Mouse (Mus musculus): ENCODE results near the gene Rnf10.

Gene Rnf10

DNA sequence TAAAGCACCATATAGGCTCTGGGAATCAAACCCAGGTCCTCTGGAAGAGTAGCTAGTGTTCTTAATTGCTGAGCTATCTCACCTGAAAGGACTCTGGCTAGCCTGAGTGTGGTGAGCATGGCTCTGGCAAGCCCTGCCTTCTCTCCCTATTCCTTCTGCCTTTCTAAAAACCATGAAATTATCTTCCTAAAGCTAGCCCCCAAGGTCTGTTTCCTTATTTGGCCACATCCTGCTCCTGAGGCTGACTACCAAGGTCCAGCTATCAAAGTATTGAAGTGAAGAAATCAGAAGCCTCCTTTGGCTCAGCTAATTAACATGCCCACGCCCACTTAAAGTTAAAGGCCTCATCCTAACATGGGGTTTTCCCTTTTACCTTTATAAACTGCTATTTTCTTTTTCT lies 2.1 kb upstream of the Rnf10 start:
- no peak for DNase-seq

DNA sequence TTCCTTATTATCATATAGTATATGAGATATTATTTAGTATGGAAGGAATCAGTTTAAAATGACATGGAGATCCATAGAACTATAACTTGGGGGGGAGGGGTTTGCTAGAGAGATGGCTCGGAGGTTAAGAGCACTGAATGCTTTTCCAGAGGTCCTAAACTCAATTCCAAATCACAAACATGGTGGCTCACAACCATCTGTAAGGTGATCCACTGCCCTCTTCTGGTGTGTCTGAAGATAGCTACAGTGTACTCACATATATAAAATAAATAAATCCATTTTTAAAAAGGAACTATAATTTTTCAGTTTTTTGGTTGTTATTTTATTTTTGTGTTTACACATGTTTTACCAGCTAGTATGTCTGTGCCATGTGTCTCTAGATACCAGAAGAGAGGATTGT lies 1.7 kb upstream of the Rnf10 start:
- no peak for DNase-seq

DNA sequence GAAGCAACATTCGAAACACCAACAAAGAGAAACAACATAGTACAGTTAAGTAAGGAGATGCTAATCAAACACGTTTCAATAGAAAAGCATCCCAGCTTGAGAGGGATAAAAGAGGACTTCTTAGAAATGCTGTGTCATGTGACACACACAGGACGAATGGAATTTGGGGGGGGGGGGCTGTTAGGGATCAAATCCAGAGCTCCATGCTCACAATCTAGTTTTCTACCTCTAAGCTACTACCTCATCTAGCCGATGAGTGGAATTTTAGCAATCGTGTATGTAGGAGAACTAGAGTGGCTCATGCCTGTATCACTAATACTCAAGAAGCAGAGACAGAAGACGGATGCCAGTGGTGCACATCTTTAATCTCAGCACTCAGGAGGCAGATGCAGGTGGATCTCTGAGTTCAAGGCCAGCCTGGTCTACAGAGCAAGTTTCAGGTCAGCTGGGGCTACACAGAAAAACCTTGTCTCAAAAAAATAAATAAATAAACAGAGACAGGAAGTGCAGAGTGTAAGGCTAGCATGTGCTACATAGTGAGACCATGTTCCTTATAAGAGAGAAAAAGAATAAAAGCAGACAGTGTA lies 944 bp upstream of the Rnf10 start:
- no peak for DNase-seq

DNA sequence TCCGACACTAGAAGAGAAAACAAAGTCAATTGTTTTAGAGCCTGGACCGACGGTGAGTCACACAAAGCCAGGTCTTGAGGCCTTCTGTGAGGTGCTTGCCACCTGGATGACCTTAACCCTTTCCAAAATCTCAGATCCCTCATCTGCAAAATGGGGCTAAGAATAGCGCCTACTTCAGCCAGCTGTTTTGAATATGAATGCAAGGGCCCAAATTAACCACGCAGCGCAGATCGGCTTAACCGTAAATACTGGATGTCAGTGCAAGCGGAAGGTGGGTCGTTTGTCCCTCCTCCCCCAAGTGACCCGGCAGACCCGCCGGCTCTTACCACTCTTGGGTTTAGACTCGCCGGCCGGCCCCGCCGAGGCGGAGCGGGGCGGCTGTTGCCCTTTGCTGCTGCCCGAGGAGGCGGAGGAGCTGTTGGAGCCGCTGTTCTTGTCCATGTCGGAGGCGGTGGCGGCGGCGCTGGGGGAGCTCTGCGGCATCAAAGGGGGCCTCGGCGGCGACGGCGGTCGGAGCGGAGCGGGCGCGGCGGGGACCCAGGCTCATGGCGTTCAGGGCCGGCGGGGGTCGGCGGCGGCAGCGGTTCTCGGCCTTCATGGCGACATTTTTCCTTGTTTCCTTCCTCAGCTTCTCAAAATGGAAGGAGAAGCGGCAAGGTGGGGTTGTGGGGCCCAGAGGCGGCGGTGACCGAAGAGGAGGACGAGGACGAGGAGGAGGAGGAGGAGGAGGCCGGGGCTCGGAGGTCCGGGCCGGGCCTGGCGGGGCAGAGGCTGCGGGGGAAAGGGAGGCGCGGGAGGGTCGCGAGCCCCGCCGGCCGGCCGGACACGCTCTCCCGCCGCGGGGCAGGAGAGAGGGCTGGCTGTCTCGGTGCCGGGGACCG lies 527 bp downstream of the Rnf10 start:
- peak; percentile 42 for DNase-seq

DNA sequence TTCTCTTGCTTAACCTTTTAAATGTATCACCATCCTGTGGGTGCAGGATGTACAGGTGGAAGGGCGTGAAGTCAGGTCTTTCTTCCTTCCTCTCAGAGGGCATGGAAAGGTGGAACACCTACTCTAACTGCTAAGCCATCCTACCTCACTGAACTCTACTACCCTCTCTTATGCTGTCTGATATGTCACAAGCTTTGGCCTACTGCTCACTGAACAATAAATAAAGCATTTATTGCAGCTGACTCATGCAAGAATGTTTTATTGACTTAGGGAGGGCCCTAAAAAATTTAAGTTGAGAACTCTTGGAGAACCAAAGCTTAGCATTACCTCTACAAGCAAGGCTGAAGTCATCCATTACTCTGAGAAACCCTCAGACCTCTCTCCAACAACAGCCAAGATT lies 2.7 kb downstream of the Rnf10 start:
- no peak for DNase-seq

DNA sequence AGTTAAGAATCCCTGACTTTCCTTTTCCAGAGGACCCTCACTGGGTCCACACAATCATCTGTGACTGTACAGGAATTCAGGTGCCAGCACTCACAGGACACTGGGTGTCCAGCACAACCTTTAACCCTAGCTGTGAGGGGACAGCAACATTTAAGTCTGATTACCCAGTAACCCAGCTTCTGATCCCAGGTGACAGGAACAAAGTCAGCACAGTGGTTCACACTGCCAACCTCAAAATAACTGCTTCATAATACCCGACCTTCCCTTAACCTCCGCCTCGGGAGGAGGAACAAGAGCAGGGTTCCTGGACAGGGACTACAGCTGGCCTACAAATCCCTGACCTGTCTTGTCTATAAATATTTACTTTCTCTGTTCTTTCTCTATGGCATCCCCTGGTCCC lies 4.4 kb downstream of the Rnf10 start:
- peak; percentile 55 for DNase-seq

DNA sequence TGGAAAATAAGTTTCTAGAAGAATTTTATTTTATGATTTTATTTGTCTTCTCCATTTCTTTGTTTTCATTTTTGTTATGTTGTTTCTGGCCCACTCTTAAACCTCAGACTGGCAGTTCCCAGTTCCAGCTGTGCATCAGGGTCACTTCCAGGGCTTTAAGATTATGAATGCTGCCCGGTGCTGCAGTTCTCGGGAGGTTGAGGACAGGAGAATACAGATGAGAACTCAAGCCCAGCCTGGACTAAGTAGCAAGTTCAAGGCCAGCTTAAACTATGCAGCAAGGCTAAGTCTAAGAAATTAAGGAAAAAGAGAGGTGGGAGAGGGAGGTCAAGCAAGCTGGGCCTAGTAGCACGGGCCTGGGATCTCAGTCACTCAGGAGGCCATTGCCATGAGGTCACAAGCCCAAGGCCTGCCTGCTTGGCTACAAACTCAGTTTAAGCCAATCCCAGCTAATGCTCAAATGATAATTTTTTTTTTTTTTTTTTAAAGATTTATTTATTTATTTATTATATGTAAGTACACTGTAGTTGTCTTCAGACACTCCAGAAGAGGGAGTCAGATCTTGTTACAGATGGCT lies 5.1 kb downstream of the Rnf10 start:
- no peak for DNase-seq

DNA sequence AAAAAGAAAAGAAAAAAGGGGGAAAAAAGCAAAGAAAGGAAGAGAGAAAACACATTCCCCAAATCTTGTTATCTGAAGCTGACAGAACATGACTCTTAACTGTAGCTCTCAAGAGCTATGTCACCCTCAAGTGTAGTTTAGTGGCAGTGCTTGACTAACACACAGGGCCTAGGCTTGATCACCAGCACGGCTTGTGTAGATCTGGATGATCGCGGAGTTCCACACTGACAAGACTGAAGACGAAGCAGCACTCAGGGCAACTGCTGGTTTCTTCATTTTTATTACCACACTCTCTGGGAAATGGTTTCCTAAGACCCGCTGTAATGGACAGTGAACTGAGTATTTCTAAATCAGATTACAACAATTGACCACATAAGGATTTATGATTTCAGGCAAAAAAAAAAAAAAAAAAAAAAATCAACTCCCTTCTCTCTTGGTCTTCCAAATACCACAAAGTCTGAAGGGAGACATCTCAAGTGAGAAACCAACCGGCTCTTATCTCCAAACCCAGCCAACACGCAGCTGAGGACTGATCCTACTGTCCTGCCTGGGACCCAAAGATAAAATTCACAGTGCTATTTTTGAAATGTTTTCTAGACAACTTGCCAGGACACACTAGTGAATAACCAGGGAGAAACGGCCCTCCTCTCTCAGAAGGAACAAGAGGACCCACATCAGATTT lies 5.8 kb downstream of the Rnf10 start:
- DNase-seq = no peak

DNA sequence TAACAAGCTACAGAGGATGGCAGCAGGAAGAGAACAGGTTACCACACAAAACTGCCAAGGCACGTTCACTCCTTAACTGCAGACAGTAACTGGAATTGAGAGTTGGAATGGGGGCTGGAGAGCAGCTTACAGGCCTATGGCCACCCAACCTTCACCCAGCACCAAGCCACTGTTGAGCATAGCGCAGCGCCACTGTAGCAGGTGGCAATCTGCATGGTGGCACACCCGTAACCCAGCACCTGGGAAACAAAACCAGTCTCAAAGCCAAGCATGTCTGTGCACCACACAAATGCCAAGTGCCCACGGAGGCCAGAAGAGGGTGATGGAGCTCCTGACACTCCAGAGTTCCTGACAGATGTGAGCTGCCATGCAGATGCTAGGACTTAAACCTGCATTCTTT lies 6.4 kb downstream of the Rnf10 start:
- no peak for DNase-seq

DNA sequence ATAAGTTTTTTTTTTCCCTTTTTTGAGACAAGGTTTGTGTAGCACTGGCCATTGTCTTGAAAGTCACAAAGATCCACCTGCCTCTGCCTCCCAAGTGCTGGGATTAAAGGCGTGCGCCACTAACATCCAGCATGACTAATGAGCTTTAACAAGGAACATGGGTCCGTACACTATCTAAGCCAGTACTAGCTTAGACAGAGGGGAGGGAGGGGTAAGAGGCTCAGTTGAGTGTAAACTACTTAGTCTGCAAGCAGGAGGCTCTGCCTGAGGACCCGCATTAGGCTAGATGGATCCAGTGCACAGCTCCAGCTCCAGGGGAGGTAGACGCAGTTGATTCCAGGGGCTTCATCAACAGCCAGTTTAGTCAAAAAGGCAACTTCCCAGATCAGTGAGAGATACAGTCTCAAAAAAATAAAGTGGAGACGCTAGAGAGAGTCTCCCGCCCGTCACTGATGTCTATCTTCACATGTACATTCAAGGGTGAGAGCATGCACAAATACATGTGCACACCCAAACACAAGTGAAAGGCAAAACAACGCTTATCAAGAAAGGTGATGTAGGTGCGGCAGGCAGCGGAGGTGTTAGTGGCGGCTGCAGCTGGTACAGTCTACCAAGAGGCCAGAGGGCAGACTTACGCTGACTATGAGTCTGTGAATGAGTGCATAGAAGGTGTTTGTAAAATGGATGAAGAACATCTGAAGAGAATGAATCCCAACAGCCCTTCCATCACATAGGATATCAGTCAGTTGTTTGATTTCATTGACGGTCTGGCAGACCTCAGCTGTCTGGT lies 10.0 kb downstream of the Rnf10 start:
- no peak for DNase-seq

DNA sequence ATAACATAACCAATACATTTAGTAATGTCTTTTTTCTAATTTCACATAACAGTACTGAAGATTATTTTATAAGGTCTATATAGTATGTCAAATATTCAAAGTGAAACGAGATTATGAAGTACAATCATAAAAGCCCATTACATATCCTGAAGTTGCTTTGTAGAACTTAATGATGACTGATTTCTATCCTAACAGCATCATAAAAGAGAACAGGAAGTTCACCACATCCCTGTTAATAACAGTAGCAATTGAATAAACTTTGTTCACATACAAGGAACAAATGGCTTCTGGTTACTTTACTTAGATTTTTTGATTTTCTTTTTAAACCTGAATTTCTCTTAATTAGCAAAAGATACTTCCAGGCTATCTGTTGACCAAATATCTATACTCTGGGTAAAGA lies 10.8 kb downstream of the Rnf10 start:
- no peak for DNase-seq

DNA sequence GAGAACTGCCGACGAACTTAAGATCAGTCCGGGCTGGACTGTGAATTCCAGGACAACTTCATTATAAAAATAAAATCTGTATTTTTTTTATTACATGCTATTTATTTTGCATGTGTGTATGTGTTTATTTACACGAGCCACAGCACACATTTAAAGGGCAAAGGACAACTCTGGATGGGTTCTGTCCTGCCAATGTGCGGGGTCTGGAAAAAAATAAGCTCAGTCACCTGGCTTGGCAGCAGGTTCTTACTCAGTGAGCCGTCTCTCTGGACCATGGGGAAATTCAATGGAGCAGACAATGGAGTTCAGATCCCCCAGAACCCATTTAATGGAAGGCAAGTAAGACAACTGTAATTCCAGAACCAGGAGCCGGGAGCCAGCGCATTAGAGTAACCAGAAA lies 11.6 kb downstream of the Rnf10 start:
- peak; percentile 33 for DNase-seq

DNA sequence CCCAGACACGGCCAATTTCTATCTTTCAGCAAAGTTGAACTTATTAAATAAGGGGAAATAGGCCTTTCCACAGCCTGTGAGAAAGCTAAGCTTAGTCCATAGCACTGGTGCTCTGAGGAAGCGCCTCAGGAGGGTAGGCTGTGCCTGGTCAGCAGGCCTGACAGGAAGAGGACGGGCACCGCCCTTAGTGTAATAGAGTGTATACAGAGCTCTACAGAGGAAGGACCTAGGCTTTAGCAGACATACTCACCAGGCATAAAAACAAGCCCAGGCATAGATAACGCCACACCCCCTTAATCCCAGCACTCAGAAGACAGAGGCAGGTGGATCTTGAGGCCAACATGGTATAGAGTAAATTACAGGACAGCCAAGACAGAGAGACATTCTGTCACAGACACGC lies 12.3 kb downstream of the Rnf10 start:
- DNase-seq = no peak

DNA sequence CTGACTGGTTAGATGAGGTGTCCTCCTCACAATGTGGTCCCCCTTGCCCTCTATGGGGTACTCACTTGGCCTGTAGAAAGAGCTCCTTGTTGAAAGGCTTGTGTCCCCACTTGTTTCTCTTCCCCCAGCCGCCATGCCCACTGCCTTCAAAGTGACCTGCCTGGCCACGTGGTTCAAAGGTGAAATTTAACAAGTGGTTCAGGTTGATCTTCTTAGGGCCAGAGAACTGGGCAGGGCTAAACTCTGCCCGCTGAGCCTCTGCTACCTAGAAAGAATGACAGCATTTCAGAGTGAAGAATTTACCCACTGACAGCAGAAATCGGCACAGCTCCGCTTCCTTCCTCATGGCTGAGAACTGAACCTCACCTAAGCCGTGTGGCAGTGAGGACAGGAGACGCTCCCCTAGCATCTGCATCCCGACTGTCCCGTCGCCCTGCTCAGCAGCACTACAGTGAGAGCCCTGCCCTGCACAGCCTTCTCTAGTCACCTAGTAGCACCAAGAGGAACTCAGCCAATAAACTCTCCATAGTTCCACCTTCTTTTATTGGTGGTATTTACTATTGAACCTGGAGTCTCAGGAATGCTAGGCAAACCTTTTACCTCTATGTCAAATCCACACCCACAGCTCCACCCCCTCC lies 15.7 kb downstream of the Rnf10 start:
- peak; percentile 60 for DNase-seq

DNA sequence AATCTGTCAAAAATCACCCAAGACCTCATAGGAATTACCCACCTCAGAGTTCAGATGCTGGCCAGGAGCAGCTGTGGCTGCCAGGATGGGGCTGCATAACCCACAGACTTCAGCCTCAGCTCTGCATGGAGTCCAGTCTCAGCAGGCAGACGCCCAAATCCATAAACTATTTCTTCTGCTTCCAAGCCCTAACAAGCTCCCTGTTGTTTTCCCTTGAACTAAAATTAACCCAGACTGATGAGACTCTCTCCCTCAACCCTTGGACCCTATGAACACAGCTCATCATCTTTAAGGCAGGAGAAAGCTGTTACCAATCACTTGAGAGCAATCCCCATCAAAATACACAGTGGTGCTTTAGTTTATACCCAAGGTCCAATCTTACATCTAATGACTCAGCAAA lies 17.2 kb downstream of the Rnf10 start:
- peak; percentile 58 for DNase-seq

DNA sequence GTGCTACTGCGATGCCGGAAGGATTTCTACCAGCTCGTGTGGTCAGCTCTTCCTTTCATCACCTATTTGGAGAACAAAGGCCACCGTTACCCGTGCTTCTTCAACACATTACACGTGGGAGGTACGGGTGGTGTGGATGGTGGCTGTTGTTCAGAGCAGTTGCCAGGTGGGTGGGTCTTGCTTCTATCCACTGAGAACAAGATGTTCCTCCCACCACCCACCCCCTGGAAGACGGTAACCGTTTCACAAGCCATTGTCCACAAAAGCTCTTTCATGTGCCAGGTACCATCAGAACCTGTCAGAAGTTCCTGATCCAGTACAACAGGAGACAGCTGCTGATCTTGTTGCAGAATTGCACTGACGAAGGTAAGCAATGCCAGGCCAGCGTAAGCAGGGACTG lies 32.5 kb downstream of the Rnf10 start:
- DNase-seq = no peak

DNA sequence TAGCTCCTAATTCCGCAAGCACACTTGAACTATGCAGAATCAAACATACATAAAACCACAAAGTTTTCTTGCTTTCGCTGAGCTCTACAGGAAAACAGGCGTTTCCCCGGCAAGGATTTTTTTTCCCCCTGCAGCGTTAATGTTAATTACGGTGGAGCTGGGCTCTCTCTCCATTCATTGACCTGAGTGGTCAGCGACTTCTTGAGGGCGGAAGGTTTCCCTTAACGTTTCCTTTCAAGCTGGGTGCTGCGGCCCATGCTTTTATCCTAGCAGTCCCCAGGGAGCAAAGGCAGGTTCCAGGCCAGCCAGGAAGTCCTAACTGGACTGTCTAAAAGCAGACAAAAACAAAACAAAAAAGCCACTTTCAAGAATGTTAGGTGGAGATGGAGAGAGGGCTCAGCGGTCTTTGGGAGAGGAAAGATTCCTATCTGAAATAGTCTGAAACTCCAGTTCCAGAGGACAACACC lies 33.9 kb downstream of the Rnf10 start:
- DNase-seq = peak; percentile 48

DNA sequence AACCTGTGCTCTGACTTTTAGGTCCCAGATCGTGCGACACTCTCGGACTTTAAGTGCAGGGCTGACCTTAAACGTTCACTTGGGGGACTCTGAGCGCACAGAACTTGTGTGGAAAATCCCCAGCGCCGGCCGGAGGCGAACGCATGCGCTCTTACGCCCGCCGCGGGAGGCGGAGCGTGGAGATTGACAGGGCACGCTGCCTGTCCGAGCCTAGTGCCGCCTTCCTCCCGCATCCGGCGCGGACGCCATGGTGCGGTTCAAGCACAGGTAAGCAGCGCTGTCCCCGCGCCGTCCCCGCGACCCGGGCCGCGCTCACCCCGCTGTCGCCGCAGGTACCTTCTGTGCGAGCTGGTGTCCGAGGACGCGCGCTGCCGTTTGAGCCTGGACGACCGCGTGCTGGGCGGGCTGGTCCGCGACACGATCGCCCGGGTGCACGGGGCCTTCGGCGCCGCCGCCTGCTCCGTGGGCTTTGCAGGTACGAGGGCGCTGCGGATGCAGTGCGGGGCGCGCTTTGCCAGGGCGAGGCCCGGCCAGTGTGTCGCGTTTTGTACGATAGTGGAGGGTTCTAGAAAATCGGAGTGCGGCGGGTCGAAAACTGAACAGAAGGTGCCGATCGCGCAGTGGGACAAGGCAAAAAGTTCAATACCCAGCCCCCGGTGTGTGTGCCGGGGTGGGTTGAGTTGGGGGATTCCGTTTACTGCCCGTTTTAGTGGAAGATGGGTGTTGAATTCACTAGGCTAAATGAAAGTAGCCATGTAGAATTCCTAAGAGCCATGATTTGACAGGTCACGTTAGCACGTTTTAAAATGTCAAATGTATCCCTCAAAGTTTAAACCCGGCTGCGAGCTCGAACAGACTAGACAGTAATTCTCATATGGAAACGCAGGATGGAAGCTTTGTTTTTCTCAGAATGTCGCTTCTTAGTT lies 34.6 kb downstream of the Rnf10 start:
- peak; percentile 96 for DNase-seq

DNA sequence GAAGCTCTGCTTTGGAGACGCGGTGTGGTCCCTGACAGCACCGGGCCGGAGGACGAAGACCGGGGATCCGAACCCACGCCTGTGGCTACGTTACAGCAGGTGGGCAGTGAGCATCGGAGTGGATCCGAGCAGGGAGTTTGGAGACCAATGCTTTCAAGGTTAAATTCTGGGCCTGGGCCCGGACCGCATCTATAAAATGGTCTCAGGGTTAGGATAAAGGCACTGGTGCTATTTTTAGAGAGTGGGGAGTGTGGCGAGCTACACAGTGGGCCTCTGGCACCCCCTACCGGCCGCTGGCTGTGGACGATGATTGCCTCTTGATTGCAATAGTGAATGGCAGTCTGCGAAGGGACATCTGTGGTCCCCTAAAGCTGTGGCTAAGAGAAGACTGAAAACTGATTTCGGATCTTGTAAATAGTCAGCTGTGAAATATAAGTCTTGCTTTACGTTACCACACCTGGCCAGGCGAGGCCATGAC lies 36.9 kb downstream of the Rnf10 start, which contains the start of gene Pop5:
Pop5 (plus strand) TSS at position 51 of the 478 bp plus-strand sequence.
- DNase-seq = peak; percentile 89

DNA sequence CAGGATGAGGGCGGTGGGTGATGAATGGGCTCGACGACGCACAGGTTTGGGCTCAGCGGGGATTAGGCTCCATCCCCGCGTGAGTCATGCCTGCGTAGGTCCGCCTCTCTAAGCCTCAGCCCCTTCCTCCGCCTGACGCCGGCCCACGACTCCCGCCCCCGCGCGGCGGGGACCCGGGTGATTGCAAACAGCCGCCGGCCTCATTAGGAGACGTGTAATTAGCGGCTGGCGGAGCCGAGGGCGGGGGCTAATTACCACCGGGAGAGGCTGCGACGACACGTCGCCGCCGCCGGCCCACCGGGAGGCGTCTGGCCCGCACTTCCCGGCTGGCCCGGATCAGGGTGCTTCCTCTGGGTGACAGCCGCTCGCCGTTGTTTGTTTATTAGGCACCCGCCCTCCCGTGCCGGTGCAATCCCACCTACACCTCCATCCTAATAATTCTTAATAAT lies 37.4 kb downstream of the Rnf10 start:
- peak; percentile 48 for DNase-seq

DNA sequence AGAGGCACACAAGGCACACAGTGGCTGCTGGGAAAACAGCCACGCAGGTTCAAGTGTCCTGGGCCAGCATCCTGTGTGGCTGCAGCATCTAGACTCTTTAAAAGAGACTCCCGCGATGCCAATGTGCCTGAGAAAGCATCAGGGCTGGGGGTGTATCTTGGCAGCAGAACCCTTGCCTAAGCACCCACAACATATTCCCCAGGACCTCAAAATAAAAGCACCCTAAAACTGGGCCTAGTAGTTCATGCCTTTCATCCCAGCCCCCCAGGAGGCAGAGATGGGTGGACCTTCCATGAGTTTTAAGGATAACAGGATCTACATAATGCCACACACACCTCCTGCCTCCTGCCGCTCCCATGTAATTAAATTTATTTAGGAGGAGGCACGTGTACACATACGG lies 38.2 kb downstream of the Rnf10 start:
- no peak for DNase-seq
